Mouse (Mus musculus): ENCODE measurements around the gene Nupr1l. TPM values are rescaled to one million over a fixed set of nuclear protein-coding genes. Genes with fewer than 3 reads are reported as not detected.

The Nupr1l gene
- 0.44 TPM for polyA plus RNA-seq (2015; fragmentation: Illumina TruSeq; extraction: RNeasy Lipid Tissue Mini Kit (QIAGEN cat#74804); ENCODE audit: insufficient read depth, low read depth, low replicate concordance)

DNA sequence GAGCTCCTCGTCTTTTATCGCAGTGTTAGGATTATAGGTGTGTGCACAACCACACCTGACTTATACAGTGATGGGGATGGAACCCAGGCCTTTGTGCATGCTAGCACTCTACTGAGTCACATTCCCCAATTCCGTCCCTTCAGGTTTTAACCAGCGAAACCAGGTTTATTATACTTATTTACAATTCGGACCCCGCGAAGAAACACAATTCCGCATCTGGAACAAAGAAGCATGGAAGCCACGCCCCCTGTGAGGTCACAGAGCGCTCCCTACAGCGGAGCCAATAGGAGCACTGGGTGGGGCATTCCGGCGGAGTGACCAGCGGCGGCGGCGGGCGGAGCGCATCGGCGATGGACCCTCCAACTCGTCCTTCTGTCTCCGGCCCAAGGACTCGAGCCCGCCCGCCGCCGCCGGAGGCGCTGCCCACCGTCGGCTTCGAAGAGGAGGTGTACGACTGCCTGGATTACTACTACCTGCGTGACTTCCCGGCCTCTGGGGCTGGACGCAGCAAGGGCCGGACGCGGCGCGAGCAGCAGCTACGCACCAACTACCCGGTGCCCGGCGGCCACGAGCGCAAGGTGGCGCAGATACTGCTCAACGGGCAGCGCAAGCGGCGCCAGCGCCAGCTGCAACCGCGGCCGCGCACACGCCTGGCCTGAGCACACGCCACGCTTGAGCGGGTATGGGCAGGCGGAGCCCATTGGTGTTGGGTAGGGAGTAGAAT, at the start of gene Nupr1l:
TSS of gene Nupr1l (plus strand) at position 299 of the 724 bp plus-strand sequence.

DNA sequence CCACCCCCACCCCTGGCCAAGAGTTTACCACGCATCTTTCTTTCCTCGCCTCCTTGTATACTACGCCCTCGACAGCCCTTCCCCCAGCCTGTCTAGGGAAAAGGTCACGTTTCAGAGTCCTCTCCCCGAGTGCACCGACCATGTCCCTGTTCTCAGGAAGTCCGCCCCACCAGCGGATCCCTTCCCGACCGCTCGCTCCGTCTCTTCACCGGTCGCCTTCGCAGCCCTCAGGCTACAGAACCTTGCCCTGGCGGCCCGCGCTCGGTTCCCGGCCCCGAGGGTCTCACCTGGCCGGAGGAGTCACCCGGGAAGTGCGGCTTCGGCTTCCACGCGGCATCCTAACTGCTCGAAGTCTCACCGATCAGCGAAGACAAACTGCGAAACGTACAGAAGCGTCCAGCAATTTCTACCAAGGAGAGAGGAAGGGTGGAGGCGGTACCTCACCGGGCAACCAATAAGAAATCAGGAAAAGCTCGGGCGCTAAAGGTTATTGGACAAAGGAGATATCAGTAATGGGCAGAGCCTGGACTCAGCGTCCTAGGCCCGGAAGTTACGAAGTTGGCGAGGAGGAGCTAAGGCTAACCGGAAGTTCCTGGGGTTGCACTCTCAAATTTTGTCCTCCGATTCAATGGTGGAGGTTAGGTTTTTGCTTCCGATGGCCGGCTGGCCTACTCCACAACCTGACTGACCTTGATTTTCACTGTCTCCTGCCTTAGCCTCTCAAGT, 21.3 kb upstream of the Nupr1l start, which contains the start of gene Chchd2:
TSS of gene Chchd2 (minus strand) at position 560 of the 726 bp plus-strand sequence.

DNA sequence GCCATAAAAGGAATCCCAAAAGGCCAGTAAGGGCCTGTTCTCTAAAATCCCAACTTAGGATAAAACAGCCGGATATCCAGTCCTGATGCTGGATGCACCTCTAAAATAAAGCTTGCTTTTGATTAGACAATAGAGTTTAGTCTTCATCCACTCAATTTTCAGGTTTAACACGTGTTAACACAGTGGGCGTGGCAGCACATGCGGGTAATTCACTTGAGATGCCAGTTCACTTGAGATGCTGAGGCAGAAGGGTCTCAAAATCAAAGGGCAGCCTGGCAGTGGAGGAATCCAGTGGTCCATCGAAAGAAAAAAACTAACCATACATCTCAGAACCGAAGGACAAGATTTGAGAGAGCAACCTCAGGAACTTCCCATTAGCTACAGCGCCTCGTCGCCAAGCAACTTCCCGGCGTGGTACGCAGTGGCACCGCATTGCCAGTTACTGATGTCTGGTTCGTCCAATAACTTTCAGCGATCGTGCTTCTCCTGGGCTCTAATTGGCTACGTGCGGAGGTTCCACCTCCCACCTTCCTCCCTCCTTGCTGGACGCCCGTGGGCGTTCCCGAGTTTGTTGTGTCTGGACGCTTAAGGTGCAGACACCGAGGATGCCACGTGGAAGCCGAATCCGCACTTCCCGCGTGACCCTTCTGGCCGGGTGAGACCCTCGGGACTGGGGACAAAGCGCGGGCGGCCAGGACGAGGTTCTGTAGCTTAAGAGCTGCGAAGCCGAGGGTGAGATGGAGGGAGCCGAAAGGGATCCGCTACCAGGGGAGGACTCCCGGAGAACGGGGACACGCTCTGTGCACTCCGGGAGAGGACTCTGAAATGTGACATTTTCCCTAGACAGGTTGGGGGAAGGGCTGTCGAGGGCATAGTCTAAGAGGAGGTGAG, 12.9 kb upstream of the Nupr1l start, which contains the start of gene Zbed5:
TSS of gene Zbed5 (plus strand) at position 526 of the 891 bp plus-strand sequence.

DNA sequence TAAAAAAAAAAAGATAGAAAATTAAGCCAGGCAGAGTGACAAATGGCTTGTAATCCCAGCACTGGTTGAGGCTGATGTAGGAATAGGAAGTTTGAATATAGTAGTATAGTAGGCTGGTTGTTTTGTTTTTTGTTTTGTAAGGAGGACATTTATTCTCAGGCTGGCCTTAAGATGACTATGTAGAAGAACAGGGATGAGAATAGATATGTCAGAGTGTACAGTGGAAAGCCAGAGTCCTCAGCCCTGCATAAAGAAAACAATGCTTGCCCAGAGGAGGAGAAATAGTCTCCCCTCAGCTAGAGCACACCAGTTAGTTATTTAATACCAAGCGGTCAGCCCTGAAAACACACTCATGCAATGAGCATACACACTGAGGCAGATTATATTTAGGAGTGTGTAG, 9.9 kb upstream of the Nupr1l start, which contains the start of gene Phkg1:
TSS of gene Phkg1 (minus strand) at position 101 of the 400 bp plus-strand sequence.

DNA sequence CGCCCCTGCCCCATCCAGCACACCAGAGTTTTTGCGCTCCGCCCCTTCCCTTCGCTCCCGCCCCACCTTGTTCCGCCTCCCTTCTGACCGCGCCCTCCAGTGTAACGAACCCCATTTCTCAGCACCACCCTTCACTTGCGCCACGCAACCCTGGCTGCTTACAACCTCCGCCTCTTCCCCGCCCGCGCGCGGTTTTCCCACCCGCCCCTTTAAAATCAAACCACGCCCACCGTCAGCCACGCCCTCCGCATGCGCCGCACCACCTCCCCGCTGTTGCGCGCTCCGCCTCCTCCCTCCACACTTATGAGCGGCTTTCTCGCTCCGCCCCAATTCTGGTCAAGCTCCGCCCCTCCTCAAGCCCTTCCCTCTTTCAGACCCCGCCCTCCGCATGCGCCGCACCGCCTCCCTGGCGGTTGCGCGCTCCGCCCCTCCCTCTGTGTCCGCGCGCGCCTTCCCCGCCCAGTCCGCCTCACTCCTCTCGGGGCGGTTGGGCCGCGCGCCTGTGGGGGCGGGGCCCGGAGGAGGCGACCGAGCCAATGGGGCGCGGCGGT, 33.2 kb downstream of the Nupr1l start, which contains the start of gene Vkorc1l1:
TSS of gene Vkorc1l1 (plus strand) at position 476 of the 551 bp plus-strand sequence.

Other genes with a start within 250 kb of the Nupr1l start
- 0.54 TPM for gene Zfp11, start 238.4 kb upstream of the Nupr1l start, polyA plus RNA-seq (2015; fragmentation: Illumina TruSeq; extraction: RNeasy Lipid Tissue Mini Kit (QIAGEN cat#74804); ENCODE audit: insufficient read depth, low read depth, low replicate concordance)
- gene Sept14, start 200.0 kb upstream of the Nupr1l start, polyA plus RNA-seq (2015; fragmentation: Illumina TruSeq; extraction: RNeasy Lipid Tissue Mini Kit (QIAGEN cat#74804); ENCODE audit: insufficient read depth, low read depth, low replicate concordance): not detected
- 34.2 TPM for gene Mrps17, start 193.0 kb upstream of the Nupr1l start, polyA plus RNA-seq (2015; fragmentation: Illumina TruSeq; extraction: RNeasy Lipid Tissue Mini Kit (QIAGEN cat#74804); ENCODE audit: insufficient read depth, low read depth, low replicate concordance)
- 18.0 TPM for gene Nipsnap2, start 183.5 kb upstream of the Nupr1l start, polyA plus RNA-seq (2015; fragmentation: Illumina TruSeq; extraction: RNeasy Lipid Tissue Mini Kit (QIAGEN cat#74804); ENCODE audit: insufficient read depth, low read depth, low replicate concordance)
- gene Psph, start 121.1 kb upstream of the Nupr1l start, polyA plus RNA-seq (2015; fragmentation: Illumina TruSeq; extraction: RNeasy Lipid Tissue Mini Kit (QIAGEN cat#74804); ENCODE audit: insufficient read depth, low read depth, low replicate concordance): 2.6 TPM
- 2.6 TPM for gene Sumf2, start 61.6 kb upstream of the Nupr1l start, polyA plus RNA-seq (2015; fragmentation: Illumina TruSeq; extraction: RNeasy Lipid Tissue Mini Kit (QIAGEN cat#74804); ENCODE audit: insufficient read depth, low read depth, low replicate concordance)
- 114 TPM for gene Chchd2, start 21.1 kb upstream of the Nupr1l start, polyA plus RNA-seq (2015; fragmentation: Illumina TruSeq; extraction: RNeasy Lipid Tissue Mini Kit (QIAGEN cat#74804); ENCODE audit: insufficient read depth, low read depth, low replicate concordance)
- 0.72 TPM for gene Zbed5, start 12.8 kb upstream of the Nupr1l start, polyA plus RNA-seq (2015; fragmentation: Illumina TruSeq; extraction: RNeasy Lipid Tissue Mini Kit (QIAGEN cat#74804); ENCODE audit: insufficient read depth, low read depth, low replicate concordance)
- gene Phkg1, start 10.0 kb upstream of the Nupr1l start, polyA plus RNA-seq (2015; fragmentation: Illumina TruSeq; extraction: RNeasy Lipid Tissue Mini Kit (QIAGEN cat#74804); ENCODE audit: insufficient read depth, low read depth, low replicate concordance): 0.48 TPM
- 5.3 TPM for gene Vkorc1l1, start 33.4 kb downstream of the Nupr1l start, polyA plus RNA-seq (2015; fragmentation: Illumina TruSeq; extraction: RNeasy Lipid Tissue Mini Kit (QIAGEN cat#74804); ENCODE audit: insufficient read depth, low read depth, low replicate concordance)
- gene Gusb, start 94.5 kb downstream of the Nupr1l start, polyA plus RNA-seq (2015; fragmentation: Illumina TruSeq; extraction: RNeasy Lipid Tissue Mini Kit (QIAGEN cat#74804); ENCODE audit: insufficient read depth, low read depth, low replicate concordance): 9.7 TPM
- gene Asl, start 120.7 kb downstream of the Nupr1l start, polyA plus RNA-seq (2015; fragmentation: Illumina TruSeq; extraction: RNeasy Lipid Tissue Mini Kit (QIAGEN cat#74804); ENCODE audit: insufficient read depth, low read depth, low replicate concordance): 10.3 TPM
- gene Crcp, start 120.8 kb downstream of the Nupr1l start, polyA plus RNA-seq (2015; fragmentation: Illumina TruSeq; extraction: RNeasy Lipid Tissue Mini Kit (QIAGEN cat#74804); ENCODE audit: insufficient read depth, low read depth, low replicate concordance): 5.2 TPM
- gene Tpst1, start 164.8 kb downstream of the Nupr1l start, polyA plus RNA-seq (2015; fragmentation: Illumina TruSeq; extraction: RNeasy Lipid Tissue Mini Kit (QIAGEN cat#74804); ENCODE audit: insufficient read depth, low read depth, low replicate concordance): 10.3 TPM
- 0.96 TPM for gene Kctd7, start 236.3 kb downstream of the Nupr1l start, polyA plus RNA-seq (2015; fragmentation: Illumina TruSeq; extraction: RNeasy Lipid Tissue Mini Kit (QIAGEN cat#74804); ENCODE audit: insufficient read depth, low read depth, low replicate concordance)

All from pancreas, adult 10 weeks (tissue).